Mouse (Mus musculus): ENCODE measurements at regions not wholly inside any gene's neighbourhood (a gene's known extent, or its start where the extent isn't known, plus 50 kb on each side); places are given as distances from the start of the nearest gene placed in this dataset.
A peak's percentile ranks its signal among the peaks of the same experiment; 100 is the strongest.
"Not testable (repeated sequence)": the region's sequence is repeated elsewhere in the genome, so short reads cannot be mapped to it uniquely, and the experiment has no call there.

DNA sequence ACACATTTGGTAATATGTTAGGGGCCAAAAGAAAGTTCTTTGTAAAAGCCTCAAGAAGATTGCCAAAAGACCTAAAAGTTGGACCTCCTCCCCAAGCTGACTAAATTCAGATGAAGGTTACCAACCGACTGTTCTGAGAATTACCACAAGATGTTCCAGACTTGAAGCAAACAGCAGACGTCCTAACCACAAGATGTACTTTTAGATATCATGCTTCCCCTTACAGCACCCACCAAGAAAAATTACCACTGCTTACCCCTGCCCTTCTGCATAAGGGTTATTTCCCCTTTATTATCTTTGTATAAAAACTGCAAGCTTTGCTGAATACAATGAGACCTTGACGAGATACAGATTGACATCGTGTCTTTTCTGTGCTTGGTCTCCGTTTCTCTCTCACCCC is 121.6 kb upstream of the Cst10 start:
- DNase-seq: no peak

DNA sequence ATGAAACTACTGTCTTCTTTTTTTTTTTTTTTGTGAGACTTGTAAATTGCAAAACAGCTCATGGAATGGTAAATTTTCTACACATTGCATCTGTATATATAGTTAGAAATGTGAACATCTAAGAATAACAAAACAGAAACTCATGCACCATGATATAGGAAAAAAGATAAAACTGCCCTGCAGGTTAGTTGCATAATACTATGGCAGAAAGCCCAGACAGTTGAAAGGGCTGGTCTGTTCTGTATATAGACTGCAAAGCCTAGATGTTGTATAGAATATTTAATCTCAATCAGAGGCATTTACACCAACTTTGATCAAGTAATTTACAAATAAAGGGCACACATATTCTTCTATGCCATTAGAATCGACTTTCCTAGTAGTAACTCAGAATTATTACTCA is 120.7 kb upstream of the Cst10 start:
- no peak for DNase-seq

- not testable (repeated sequence) for DNase-seq
Measured at GRCm38 (mm10) chr2:149296936-149297335, 107.9 kb upstream of the Cst10 start.

DNA sequence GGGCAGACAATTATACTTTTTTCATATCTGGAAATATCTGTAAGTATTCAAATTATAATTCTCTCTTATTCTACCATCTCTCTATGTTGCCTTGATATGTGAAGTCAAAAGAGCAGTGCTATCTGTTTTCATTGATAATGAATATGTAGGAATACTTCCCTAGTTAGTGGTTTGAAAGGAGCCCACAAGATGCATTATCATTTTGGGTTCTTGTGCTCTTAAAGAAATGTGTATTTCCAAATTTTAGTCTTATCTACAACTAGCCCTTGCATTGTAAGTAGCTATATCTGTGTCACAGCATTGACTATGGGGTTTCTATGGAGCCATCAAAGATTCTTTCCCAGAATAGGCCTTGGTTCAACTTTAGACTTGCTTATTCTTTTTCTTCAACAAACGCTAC is 99.3 kb upstream of the Cst10 start:
- no peak for DNase-seq

DNA sequence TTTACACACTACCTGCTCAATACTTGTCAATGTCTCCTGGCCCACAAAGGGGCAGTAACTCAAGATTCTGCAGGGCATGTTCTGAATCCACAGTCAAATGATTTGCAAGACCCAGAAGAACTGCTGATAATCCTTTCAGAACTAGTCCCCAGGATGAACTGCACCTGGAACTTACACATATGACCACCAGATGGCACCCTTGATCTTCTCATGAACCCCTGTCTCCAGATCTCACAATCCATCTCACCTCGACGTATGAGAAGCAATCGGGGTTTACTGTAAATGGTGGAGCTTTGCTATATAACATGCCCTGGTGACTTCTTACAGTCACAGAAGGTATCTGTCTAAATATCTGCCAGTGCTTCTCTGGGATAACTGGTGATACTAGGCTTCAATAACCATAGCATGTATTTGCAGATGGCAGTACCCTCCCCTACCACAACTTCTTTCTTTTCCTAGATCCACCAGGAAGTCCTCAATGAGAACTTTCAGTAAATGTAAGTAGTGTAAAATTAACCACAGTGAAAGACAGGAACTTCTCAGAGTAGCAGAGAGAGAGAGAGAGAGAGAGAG is 54.5 kb upstream of the Cst10 start:
- DNase-seq: peak; percentile 18 to 28

Data from adrenal gland, postnatal 36 days (tissue).